Mouse (Mus musculus): Measurements from ENCODE around the gene Cryge.

Gene Cryge

DNA sequence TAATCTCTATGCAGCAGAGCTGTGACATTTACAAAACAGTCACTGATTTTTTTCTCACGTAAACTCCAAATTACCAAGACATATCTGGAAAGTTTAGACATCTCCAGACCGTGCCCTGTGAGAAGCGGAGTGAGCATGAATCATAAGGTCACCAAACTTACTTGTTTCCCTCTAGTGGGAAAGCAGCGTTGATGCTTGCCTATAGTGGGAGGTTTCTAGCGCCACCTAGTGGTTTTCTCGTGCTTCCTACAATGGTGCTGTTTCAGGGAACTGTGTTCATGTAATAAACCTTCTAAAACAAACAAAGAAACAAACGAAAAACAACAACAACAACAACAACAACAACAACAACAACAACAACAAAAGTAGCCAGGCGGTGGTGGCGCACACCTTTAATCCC is 40.8 kb downstream of the Cryge start:
- peak; percentile 3 to 22 for DNase-seq

DNA sequence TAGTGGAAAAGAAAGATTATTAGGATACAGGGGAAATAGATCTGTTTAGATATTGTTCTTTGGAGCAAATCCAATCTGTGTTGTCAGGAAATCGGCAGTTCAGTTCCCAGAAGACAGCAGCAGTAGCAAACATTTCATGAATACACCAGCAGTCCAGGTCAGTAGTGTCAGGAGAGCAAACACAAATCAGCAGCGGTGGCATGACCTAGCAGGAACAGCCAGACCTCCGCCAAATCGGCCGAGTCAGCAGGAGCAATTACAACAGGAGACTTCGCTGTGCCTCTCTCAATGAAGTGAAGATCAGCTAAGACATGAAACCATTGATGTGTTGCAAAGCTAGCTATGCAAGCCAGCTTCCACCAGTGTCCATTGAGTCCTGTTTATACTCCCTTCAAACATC is 45.4 kb downstream of the Cryge start:
- no peak for DNase-seq

DNA sequence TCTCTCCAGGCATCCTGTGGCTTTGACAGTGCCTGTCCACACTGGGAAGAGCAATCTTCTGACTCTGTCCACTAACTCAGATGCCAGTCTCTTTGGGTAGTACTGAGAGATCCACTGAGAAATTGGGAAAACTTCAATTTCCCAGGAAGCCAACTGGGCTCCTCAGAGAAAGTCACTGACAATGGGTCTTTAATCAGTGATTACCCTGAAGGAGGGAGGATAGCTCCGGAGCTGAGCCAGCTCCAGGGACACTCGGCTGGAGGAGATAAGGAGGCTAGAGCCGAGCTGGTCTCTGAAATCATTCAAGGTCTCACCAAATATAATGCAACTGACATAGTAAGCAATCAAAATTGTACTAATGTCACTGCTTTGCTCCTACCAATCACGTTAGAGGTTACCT is 46.4 kb downstream of the Cryge start:
- DNase-seq = no peak

All from thymus, adult 18-20 months (tissue).